Mouse (Mus musculus) forebrain, postnatal 0 days (tissue): ENCODE measurements around the gene Ilkap. TPM values are rescaled to one million over a fixed set of nuclear protein-coding genes. Genes with fewer than 3 reads are reported as not detected.

ENCODE experiments used
- ATAC-seq: fragments of 200-750 bp; cut with Nextera tagmentation; 2 replicates; pipeline ENCODE4 v1.8.0; 2017; ENCODE audit warnings: mild to moderate bottlenecking, moderate library complexity
- DNase-seq: peaks from one replicate; pipeline ENCODE4 v3.0.0-alpha.2; 2015
- H3K27ac ChIP-seq: fragments of 300-500 bp; sonication (generic); 2 replicates; pipeline ENCODE4 v1.5.1; 2014; ENCODE audit warnings: low read depth, mild to moderate bottlenecking, antibody characterized with exemption, low read length, moderate library complexity, mixed read lengths
- H3K27me3 ChIP-seq: fragments of 300-500 bp; sonication (generic); 2 replicates; pipeline ENCODE4 v1.6.1; 2014; ENCODE audit warnings: mild to moderate bottlenecking, low read length, mixed read lengths; ENCODE audit not compliant: insufficient read depth
- H3K36me3 ChIP-seq: fragments of 300-500 bp; sonication (generic); 2 replicates; pipeline ENCODE4 v1.6.1; 2014; ENCODE audit warnings: mild to moderate bottlenecking, moderate library complexity; ENCODE audit not compliant: insufficient read depth
- H3K4me1 ChIP-seq: fragments of 300-500 bp; sonication (generic); 2 replicates; pipeline ENCODE4 v1.6.1; 2014; ENCODE audit warnings: antibody characterized with exemption; ENCODE audit not compliant: insufficient read depth
- H3K4me2 ChIP-seq: fragments of 300-500 bp; sonication (generic); 2 replicates; pipeline ENCODE4 v1.6.1; 2014; ENCODE audit warnings: low read depth, mild to moderate bottlenecking, moderate library complexity
- H3K4me3 ChIP-seq: fragments of 300-500 bp; sonication (generic); 2 replicates; pipeline ENCODE4 v1.5.1; 2014; ENCODE audit warnings: low read depth, low read length, mixed read lengths
- H3K9ac ChIP-seq: fragments of 300-500 bp; sonication (generic); 2 replicates; pipeline ENCODE4 v1.6.1; 2014; ENCODE audit warnings: mild to moderate bottlenecking
- H3K9me3 ChIP-seq: fragments of 300-500 bp; sonication (generic); 2 replicates; pipeline ENCODE4 v1.6.1; 2016; ENCODE audit warnings: low read length
- CTCF ChIP-seq: sonication (generic); IDR thresholded peaks from 2 replicates; pipeline ENCODE4 v1.5.1; 2016; ENCODE audit warnings: antibody characterized with exemption, control low read depth, low read depth
- WGBS: fragments of 180-500 bp; shearing (Covaris S2); extraction: QIAGEN DNeasy Blood & Tissue Kit; methylation state at CpG from one replicate; pipeline ENCODE4 v1.1.7; 2014; 5-methylcytosine and 5-hydroxymethylcytosine counted together
- polyA plus RNA-seq: library from polyadenylated mRNA; unstranded; fragments of >200 nt; fragmentation: Nextera tagmentation; extraction: Ambion mirVana; gene quantifications from 2 replicates; pipeline ENCODE4 v1.2.1, GENCODE M21; 2015
- total RNA-seq: library from RNA; depleted of rRNA; stranded (reverse); fragments of >200 nt; gene quantifications from 2 replicates; pipeline ENCODE4 v1.2.3, GENCODE M21; 2014; rRNA removed

Ilkap gene
- total RNA-seq: 104 and 108 TPM in 2 replicates
- 129 TPM in 2 replicates for polyA plus RNA-seq

GRCm38 (mm10) chr1:91398260-91399062 is at the start of gene Ilkap:
Gene Ilkap, minus strand, starts transcription at chr1:91398815.
- Histone ChIP-seq H3K9ac (peak within 1 kb of the TSS; percentile 85), H3K4me3 (peak within 1 kb of the TSS; percentile 85), H3K9me3 (no peaks in the 10 kb centered on the region), H3K36me3 (peaks cover 3% of the 10 kb centered on the region; the same call in 1 of the 2 replicates), H3K4me1 (peaks cover 12% of the 10 kb centered on the region), H3K4me2 (peak within 1 kb of the TSS; percentile 67), H3K27me3 (no peaks in the 10 kb centered on the region), H3K27ac (peak within 1 kb of the TSS; percentile 95)
- DNase-seq: peak; percentile 94
- WGBS: 3% methylated on average over 86 of the region's 91 CpGs
- TF ChIP-seq CTCF: no peak
- ATAC-seq: peak; percentile 97

- TF ChIP-seq CTCF: no peak
- H3K27me3 ChIP-seq: no peaks in the 10 kb centered on the region
- 97% methylated on average over 4 of the region's 4 CpGs for WGBS
- H3K9ac ChIP-seq: no peak overlapping the region
- no peak overlapping the region for H3K4me3 ChIP-seq
- H3K27ac ChIP-seq: no peak overlapping the region
- H3K36me3 ChIP-seq: peaks cover 65% of the 10 kb centered on the region
- no peak for DNase-seq
- H3K4me1 ChIP-seq: no peaks in the 10 kb centered on the region
- no peak overlapping the region for H3K4me2 ChIP-seq
- H3K9me3 ChIP-seq: no peaks in the 10 kb centered on the region
- no peak for ATAC-seq
Measured at GRCm38 (mm10) chr1:91446511-91446910, 47.9 kb upstream of the Ilkap start.

GRCm38 (mm10) chr1:91446060-91446459 is 47.4 kb upstream of the Ilkap start:
- ATAC-seq: no peak
- no peak overlapping the region for H3K9ac ChIP-seq
- H3K27me3 ChIP-seq: no peaks in the 10 kb centered on the region
- H3K4me2 ChIP-seq: no peak overlapping the region
- no peak overlapping the region for H3K4me3 ChIP-seq
- H3K36me3 ChIP-seq: peaks cover 66% of the 10 kb centered on the region
- no peak for TF ChIP-seq CTCF
- DNase-seq: no peak
- 77% methylated on average over 8 of the region's 8 CpGs for WGBS
- H3K27ac ChIP-seq: no peak overlapping the region
- H3K4me1 ChIP-seq: no peaks in the 10 kb centered on the region
- H3K9me3 ChIP-seq: no peaks in the 10 kb centered on the region

GRCm38 (mm10) chr1:91444841-91445830 is 46.5 kb upstream of the Ilkap start:
- H3K36me3 ChIP-seq: peaks cover 71% of the 10 kb centered on the region
- no peak for DNase-seq
- no peaks in the 10 kb centered on the region for H3K27me3 ChIP-seq

GRCm38 (mm10) chr1:91442350-91442990 is 43.9 kb upstream of the Ilkap start:
- Histone ChIP-seq H3K4me1 (no peaks in the 10 kb centered on the region), H3K36me3 (peaks cover 68% of the 10 kb centered on the region), H3K27ac (no peak overlapping the region), H3K9ac (no peak overlapping the region), H3K9me3 (no peaks in the 10 kb centered on the region), H3K4me3 (no peak overlapping the region), H3K4me2 (no peak overlapping the region), H3K27me3 (no peaks in the 10 kb centered on the region)
- no peak for DNase-seq
- no peak for ATAC-seq
- 73% methylated on average over 6 of the region's 7 CpGs for WGBS
- no peak for TF ChIP-seq CTCF

More at GRCm38 (mm10) chr1:91444841-91445830, 46.5 kb upstream of the Ilkap start:
- ATAC-seq: no peak
- no peak overlapping the region for H3K4me2 ChIP-seq
- H3K4me1 ChIP-seq: no peaks in the 10 kb centered on the region
- H3K27ac ChIP-seq: no peak overlapping the region
- no peak for TF ChIP-seq CTCF
- H3K9me3 ChIP-seq: no peaks in the 10 kb centered on the region
- no peak overlapping the region for H3K4me3 ChIP-seq
- no peak overlapping the region for H3K9ac ChIP-seq
- WGBS: 90% methylated on average over 17 of the region's 17 CpGs

DNA sequence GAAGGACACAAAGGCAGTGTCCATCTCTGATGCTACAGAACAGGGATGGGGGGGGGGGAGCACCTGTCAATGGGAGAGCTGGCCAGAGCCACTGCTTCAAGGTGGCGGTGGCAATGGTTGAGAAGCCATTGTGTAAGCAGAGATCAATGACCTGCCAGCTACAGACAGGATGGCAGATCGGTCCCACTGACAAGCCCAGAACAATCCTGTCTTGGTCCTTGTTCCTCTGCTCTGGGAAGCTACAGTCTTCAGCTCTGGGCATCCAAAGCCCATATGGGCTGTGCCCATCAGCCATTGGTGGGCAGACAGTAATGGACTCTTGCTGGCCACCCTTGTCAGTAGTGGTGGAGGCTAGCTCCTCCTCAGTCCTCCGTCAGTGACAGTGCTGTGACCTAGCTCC is 43.2 kb upstream of the Ilkap start:
- 93% methylated on average over 3 of the region's 3 CpGs for WGBS

More for the DNA sequence above, 43.2 kb upstream of the Ilkap start:
- Histone ChIP-seq H3K4me2 (no peak overlapping the region), H3K27me3 (no peaks in the 10 kb centered on the region), H3K27ac (no peak overlapping the region), H3K9ac (no peak overlapping the region), H3K9me3 (no peaks in the 10 kb centered on the region), H3K4me3 (no peak overlapping the region), H3K36me3 (peaks cover 65% of the 10 kb centered on the region), H3K4me1 (no peaks in the 10 kb centered on the region)
- TF ChIP-seq CTCF: no peak
- ATAC-seq (no peak), DNase-seq (no peak)
